Mouse (Mus musculus) layer of hippocampus, adult 11-12 months (tissue): ENCODE measurements around the gene Plekha7.

Experiments
- DNase-seq: peaks from one replicate; pipeline ENCODE4 v3.0.0; 2022; ENCODE audit warnings: low spot score

The Plekha7 gene

DNA sequence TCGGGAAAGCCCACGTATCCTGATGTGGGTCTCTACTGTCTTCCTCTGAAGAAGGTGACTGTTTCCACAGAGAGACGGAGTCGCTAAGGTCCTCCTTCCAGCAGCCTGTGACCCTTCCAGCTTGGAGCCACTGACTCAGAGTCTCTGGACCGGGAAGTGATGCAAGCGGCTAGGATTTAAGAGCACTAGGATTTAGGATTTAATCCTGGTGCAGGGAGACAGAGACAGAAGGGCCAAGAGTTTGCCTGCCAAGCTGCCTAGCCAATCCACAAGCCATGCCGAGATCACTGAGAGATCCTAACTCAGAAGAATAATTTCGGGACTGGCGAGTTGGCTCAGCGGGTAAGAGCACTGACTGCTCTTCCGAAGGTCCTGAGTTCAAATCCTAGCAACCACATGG lies 59.6 kb downstream of the Plekha7 start:
- no peak for DNase-seq

- no peak for DNase-seq
These were observed 60.8 kb downstream of the Plekha7 start for GRCm38 (mm10) chr7:116247377-116247729.

DNA sequence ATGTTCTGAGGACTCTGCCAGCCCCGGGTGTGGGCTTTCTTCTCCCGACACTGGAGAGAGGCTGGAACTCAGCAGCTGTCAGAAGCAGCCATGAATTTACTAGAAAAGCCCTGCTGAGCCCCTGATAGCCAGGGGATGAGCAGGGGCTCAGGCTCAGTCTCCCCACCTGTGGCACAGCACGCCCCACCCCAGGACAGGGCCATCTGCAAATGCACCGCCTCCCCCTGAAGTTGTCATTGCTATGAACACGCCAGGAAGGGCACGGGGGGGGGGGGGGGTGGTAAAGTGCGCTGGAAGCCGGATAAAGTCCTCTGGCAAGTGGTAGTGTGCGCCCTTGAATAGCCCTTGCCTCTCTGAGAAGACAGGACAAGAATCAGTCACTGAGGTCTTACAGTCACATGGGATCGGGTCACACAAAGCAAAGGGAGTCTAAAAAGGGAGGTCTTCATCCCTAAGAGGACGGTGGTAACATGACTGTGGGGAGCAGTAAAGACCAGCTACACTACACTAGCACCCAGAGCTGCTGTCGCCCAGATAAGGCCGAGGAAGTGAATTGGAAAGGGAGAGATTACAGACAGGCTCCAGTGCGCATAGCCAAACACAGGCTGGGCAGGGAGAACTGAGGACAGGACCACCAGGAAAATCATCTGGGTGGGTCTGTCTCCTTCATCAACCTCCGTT lies 61.3 kb downstream of the Plekha7 start:
- DNase-seq: no peak

GRCm38 (mm10) chr7:116245815-116246695 lies 62.1 kb downstream of the Plekha7 start:
- DNase-seq: no peak

GRCm38 (mm10) chr7:116244302-116245165 lies 63.6 kb downstream of the Plekha7 start:
- DNase-seq: no peak

DNA sequence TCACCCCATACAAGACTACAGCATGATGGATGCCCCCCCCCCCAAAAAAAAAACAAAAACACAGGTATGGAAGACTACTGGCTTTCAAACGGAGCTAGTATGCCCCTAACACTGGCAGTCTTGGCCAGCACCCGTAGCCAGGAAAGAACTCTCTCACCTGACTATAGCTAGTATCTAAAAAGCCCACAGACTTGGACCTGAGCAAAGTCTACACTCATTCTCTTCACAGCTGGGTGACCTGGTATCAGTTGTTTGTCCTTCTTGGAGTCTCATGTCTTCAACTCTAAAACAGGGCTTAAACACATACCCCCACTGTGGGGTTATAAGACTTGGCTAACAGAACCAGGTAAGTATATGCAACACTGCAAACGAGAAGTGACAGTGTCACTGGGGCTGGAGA lies 65.4 kb downstream of the Plekha7 start:
- no peak for DNase-seq

- DNase-seq: no peak
These were observed 66.6 kb downstream of the Plekha7 start for GRCm38 (mm10) chr7:116241601-116242000.

- DNase-seq: no peak
These were observed 67.2 kb downstream of the Plekha7 start for GRCm38 (mm10) chr7:116240791-116241474.

- no peak for DNase-seq
These were observed 67.8 kb downstream of the Plekha7 start for GRCm38 (mm10) chr7:116240353-116240752.

DNA sequence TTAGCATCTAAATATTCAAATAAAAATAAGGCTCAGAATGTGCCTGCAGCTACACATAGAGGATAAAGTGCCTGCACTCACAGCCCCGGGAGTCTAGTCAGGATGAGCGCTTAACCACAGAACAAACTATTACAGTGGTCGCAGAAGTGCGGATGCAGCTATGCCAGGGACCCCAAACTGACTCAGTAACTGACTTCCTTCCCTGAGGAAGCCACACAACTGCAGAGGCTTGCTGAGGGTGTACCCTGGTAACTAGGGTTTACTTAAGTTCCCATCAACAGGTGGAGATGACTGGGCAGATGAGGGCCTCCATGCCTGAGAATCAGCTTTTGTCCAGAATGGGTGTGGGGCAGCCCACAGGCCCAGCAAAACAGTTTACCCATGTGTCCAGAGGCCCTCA lies 69.9 kb downstream of the Plekha7 start:
- DNase-seq: no peak

DNA sequence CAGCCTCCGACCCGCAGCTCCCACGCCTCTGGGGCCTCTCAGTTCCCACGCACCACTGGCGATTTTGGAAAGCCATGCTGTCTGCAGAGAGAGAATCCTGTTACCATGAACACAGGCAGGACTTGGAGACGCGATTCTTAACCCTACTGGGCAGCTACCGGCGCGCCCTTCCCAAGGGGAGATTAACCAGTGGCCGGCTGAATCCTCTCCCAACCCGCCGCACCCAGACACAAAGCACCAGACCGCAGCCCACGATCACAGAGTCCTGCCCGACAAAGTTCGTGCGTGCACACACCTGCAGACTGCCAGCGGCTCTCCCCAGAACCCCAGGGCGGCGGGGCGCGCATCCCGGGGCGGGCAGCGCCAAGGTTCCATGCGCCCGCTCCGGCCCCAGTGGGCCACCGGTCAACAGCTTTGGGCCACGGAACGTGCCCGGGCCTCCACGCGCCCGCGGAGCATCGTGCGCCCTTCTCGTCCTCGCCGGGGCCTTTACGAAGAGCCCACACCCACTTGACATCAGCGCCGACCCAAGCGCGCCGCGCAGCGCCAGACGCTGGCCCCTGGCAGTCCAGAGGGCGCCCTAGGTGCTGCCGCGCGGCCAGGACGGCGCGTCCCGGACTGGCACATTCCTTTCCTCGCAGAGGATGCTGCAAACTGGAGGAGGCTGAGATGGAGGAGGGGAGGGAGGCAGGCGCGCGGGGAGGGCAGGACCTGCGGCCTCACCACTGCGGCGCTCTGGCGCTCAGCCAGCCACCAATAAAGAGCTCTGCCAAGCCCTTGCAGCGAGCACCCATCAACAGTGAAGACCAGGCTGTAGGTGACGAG lies 70.8 kb downstream of the Plekha7 start:
- DNase-seq: no peak

- no peak for DNase-seq
These were observed 71.6 kb downstream of the Plekha7 start for GRCm38 (mm10) chr7:116236608-116237007.

DNA sequence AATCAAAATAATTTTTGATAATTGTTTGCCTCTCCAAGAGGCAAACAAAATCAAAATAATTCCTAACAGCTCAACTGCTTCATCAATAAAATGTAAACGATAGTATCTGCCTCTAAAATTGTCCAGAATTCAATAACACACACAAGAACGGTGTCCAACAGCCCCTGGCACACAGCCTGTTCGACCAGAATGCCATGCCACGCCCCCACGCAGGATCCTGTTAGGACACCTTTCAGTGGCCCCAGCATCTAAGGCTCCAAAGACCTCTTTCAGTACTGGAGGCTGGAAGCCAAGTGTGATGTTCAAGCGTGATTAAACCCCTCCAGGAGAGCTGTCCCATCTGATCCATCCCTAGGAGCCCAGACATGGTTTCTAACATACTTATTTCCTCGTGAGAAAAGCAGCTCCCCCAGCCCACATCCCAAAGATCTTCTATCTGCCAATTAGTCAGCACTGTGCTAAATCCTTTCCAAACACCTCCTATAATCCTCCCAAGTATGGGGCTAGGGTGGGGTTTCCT lies 73.8 kb downstream of the Plekha7 start:
- DNase-seq: no peak

- no peak for DNase-seq
These were observed 77.2 kb downstream of the Plekha7 start for GRCm38 (mm10) chr7:116230811-116231609.

- DNase-seq: no peak
These were observed 81.3 kb downstream of the Plekha7 start for GRCm38 (mm10) chr7:116226877-116227282.

DNA sequence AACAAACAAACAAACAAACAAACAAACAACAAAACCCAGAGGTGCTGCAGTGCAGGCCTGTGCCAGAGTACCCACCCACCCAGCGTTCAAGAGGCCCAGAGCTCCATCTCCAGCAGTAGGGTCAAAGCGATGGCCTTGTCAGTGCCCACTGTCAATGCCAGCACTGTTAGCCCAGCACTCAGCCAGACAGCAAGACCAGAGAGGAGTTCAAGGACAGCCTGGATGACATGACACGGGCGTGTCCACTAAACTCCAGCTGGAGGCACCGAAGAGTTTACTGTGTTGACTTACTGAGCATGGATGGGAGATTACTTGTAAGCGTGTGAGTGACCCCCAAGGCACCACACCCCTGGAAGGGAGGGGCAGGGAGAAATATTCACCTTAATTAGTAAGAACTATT lies 81.9 kb downstream of the Plekha7 start:
- no peak for DNase-seq

DNA sequence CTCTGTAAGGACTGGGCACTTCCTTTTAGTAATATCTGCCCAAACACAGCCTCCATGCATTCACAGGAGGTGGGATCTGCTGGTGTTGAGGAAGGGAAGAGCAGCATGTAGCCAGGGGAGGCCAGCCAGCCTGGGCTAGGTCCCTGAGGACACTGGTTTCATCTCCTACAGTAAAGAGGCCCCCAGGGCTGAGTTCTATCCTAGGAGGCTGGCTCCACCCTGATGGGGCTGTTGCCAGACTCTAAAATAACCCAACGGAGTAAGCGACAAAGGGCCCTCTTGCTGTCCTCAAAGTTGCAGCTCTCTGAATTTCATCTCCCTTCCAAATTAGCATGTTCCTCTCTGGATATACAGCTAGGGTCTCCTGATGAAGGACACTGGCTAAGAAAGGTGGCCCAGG lies 83.6 kb downstream of the Plekha7 start:
- DNase-seq: no peak

DNA sequence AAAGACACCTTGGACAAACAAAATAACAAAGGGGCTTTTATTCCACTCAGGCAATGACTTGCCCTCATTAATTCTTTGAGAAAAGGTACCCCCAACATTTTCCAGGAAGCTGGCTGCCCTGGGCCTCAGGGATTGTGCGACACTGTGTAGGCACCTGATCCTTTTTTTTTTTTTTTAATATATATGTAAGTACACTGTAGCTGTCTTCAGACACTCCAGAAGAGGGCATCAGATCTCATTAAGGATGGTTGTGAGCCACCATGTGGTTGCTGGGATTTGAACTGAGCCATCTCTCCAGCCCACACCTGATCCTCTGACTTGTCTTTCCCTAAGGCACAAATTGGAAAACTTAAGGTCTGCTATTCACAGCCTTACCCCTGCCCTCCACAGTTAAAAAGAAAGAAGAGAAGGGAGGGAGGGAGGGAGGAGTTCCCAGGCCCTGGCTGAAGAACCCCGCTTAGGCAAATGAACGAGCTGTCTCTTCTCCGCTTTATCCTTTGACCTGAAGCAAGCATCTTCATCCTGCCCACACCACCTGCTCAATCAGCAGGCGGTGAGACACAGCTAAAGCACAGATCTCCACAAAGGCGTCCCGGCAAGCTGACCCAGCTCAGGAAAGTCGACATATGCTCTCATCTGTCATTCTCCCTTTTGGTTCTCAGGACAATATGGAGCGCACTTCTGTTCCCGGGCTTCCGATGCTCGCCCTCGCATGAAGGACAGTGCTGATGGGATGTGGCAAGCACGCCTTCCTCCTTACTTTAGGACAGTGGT lies 85.0 kb downstream of the Plekha7 start:
- DNase-seq: no peak
